Mouse (Mus musculus): ENCODE results near the gene Magi1. TPM values are rescaled to one million over a fixed set of nuclear protein-coding genes. Genes with fewer than 3 reads are reported as not detected.
A peak's percentile ranks its signal among the peaks of the same experiment; 100 is the strongest.

Gene Magi1
- polyA plus RNA-seq, 1 experiment = 39.5 TPM

- DNase-seq = no peak
- TF ChIP-seq POLR2A (IDR thresholded peaks at IDR 0.05; ENCODE audit: borderline replicate concordance, insufficient read depth, low read length) (no peak), CTCF (IDR thresholded peaks at IDR 0.05; ENCODE audit: borderline replicate concordance, insufficient read depth, low read depth, low read length) (no peak)
- no peak overlapping the region for H3K27ac ChIP-seq (ENCODE audit: insufficient read depth, low read length)
- 96% methylated on average over 3 of the region's 3 CpGs for WGBS
- H3K4me3 ChIP-seq (replicated peaks; ENCODE audit: insufficient read depth, low read depth, low read length) = no peak overlapping the region
- H3K4me1 ChIP-seq (ENCODE audit: control insufficient read depth, insufficient read depth, low read length) = no peaks in the 10 kb centered on the region; the same call in 1 of the 2 replicates
- no peaks in the 10 kb centered on the region for H3K27me3 ChIP-seq (ENCODE audit: control insufficient read depth, insufficient read depth, low read length)
Observed at GRCm38 (mm10) chr6:93979241-93979640, 304.5 kb downstream of the Magi1 start.

- DNase-seq = no peak
- no peaks in the 10 kb centered on the region for H3K27me3 ChIP-seq (ENCODE audit: control insufficient read depth, insufficient read depth, low read length)
- no peak overlapping the region for H3K4me3 ChIP-seq (replicated peaks; ENCODE audit: insufficient read depth, low read depth, low read length)
- 87% methylated on average over 2 of the region's 2 CpGs for WGBS
- no peaks in the 10 kb centered on the region for H3K4me1 ChIP-seq (ENCODE audit: control insufficient read depth, insufficient read depth, low read length)
- TF ChIP-seq POLR2A (IDR thresholded peaks at IDR 0.05; ENCODE audit: borderline replicate concordance, insufficient read depth, low read length) (no peak), CTCF (IDR thresholded peaks at IDR 0.05; ENCODE audit: borderline replicate concordance, insufficient read depth, low read depth, low read length) (no peak)
- no peak overlapping the region for H3K27ac ChIP-seq (ENCODE audit: insufficient read depth, low read length)
Observed at GRCm38 (mm10) chr6:93968721-93969120, 315.0 kb downstream of the Magi1 start.

- WGBS = 30% methylated on average over 5 of the region's 5 CpGs
- DNase-seq = peak in 1 of 2 experiments; percentile 38
- Histone ChIP-seq H3K4me1 (ENCODE audit: control insufficient read depth, insufficient read depth, low read length) (no peaks in the 10 kb centered on the region), H3K4me3 (replicated peaks; ENCODE audit: insufficient read depth, low read depth, low read length) (no peak overlapping the region), H3K27me3 (ENCODE audit: control insufficient read depth, insufficient read depth, low read length) (no peaks in the 10 kb centered on the region), H3K27ac (ENCODE audit: insufficient read depth, low read length) (no peak overlapping the region)
- TF ChIP-seq POLR2A (IDR thresholded peaks at IDR 0.05; ENCODE audit: borderline replicate concordance, insufficient read depth, low read length) (no peak), CTCF (IDR thresholded peaks at IDR 0.05; ENCODE audit: borderline replicate concordance, insufficient read depth, low read depth, low read length) (no peak)
Observed at GRCm38 (mm10) chr6:93962757-93963336, 320.9 kb downstream of the Magi1 start.

- TF ChIP-seq CTCF (IDR thresholded peaks at IDR 0.05; ENCODE audit: borderline replicate concordance, insufficient read depth, low read depth, low read length) (no peak), POLR2A (IDR thresholded peaks at IDR 0.05; ENCODE audit: borderline replicate concordance, insufficient read depth, low read length) (no peak)
- no peak for DNase-seq
- H3K27me3 ChIP-seq (ENCODE audit: control insufficient read depth, insufficient read depth, low read length) = no peaks in the 10 kb centered on the region
- whole genome bisulfite sequencing = 83% methylated on average over 1 of the region's 1 CpGs
- no peaks in the 10 kb centered on the region for H3K4me1 ChIP-seq (ENCODE audit: control insufficient read depth, insufficient read depth, low read length)
- H3K27ac ChIP-seq (ENCODE audit: insufficient read depth, low read length) = no peak overlapping the region
- H3K4me3 ChIP-seq (replicated peaks; ENCODE audit: insufficient read depth, low read depth, low read length) = no peak overlapping the region
Observed at GRCm38 (mm10) chr6:93961782-93962181, 321.9 kb downstream of the Magi1 start.

- no peaks in the 10 kb centered on the region for H3K27me3 ChIP-seq (ENCODE audit: control insufficient read depth, insufficient read depth, low read length)
- H3K4me1 ChIP-seq (ENCODE audit: control insufficient read depth, insufficient read depth, low read length) = no peaks in the 10 kb centered on the region
- TF ChIP-seq POLR2A (IDR thresholded peaks at IDR 0.05; ENCODE audit: borderline replicate concordance, insufficient read depth, low read length) (no peak), CTCF (IDR thresholded peaks at IDR 0.05; ENCODE audit: borderline replicate concordance, insufficient read depth, low read depth, low read length) (no peak)
- DNase-seq = no peak
- H3K4me3 ChIP-seq (replicated peaks; ENCODE audit: insufficient read depth, low read depth, low read length) = no peak overlapping the region
- no peak overlapping the region for H3K27ac ChIP-seq (ENCODE audit: insufficient read depth, low read length)
- 68% methylated on average over 2 of the region's 2 CpGs for WGBS
Observed at GRCm38 (mm10) chr6:93957172-93957571, 326.5 kb downstream of the Magi1 start.

- TF ChIP-seq CTCF (IDR thresholded peaks at IDR 0.05; ENCODE audit: borderline replicate concordance, insufficient read depth, low read depth, low read length) (no peak), POLR2A (IDR thresholded peaks at IDR 0.05; ENCODE audit: borderline replicate concordance, insufficient read depth, low read length) (no peak)
- WGBS = 73% methylated on average over 2 of the region's 2 CpGs
- no peak overlapping the region for H3K27ac ChIP-seq (ENCODE audit: insufficient read depth, low read length)
- H3K27me3 ChIP-seq (ENCODE audit: control insufficient read depth, insufficient read depth, low read length) = no peaks in the 10 kb centered on the region
- H3K4me1 ChIP-seq (ENCODE audit: control insufficient read depth, insufficient read depth, low read length) = no peaks in the 10 kb centered on the region
- H3K4me3 ChIP-seq (replicated peaks; ENCODE audit: insufficient read depth, low read depth, low read length) = no peak overlapping the region
- DNase-seq = no peak
Observed at GRCm38 (mm10) chr6:93946612-93947011, 337.1 kb downstream of the Magi1 start.

- Histone ChIP-seq H3K27ac (ENCODE audit: insufficient read depth, low read length) (no peak overlapping the region), H3K27me3 (ENCODE audit: control insufficient read depth, insufficient read depth, low read length) (no peaks in the 10 kb centered on the region), H3K4me1 (ENCODE audit: control insufficient read depth, insufficient read depth, low read length) (no peaks in the 10 kb centered on the region), H3K4me3 (replicated peaks; ENCODE audit: insufficient read depth, low read depth, low read length) (no peak overlapping the region)
- no peak for DNase-seq
- TF ChIP-seq CTCF (IDR thresholded peaks at IDR 0.05; ENCODE audit: borderline replicate concordance, insufficient read depth, low read depth, low read length) (no peak), POLR2A (IDR thresholded peaks at IDR 0.05; ENCODE audit: borderline replicate concordance, insufficient read depth, low read length) (no peak)
- 70% methylated on average over 6 of the region's 6 CpGs for WGBS
Observed at GRCm38 (mm10) chr6:93936359-93936758, 347.4 kb downstream of the Magi1 start.

GRCm38 (mm10) chr6:93935793-93936192, 347.9 kb downstream of the Magi1 start:
- Histone ChIP-seq H3K4me1 (ENCODE audit: control insufficient read depth, insufficient read depth, low read length) (no peaks in the 10 kb centered on the region), H3K27ac (ENCODE audit: insufficient read depth, low read length) (no peak overlapping the region), H3K27me3 (ENCODE audit: control insufficient read depth, insufficient read depth, low read length) (no peaks in the 10 kb centered on the region), H3K4me3 (replicated peaks; ENCODE audit: insufficient read depth, low read depth, low read length) (no peak overlapping the region)
- 83% methylated on average over 4 of the region's 4 CpGs for WGBS
- TF ChIP-seq CTCF (IDR thresholded peaks at IDR 0.05; ENCODE audit: borderline replicate concordance, insufficient read depth, low read depth, low read length) (no peak), POLR2A (IDR thresholded peaks at IDR 0.05; ENCODE audit: borderline replicate concordance, insufficient read depth, low read length) (no peak)
- no peak for DNase-seq

All from cerebellum, adult 2 months (tissue).